ENCODE assay signal across 8 mouse cellular contexts in the genomic region with DNA sequence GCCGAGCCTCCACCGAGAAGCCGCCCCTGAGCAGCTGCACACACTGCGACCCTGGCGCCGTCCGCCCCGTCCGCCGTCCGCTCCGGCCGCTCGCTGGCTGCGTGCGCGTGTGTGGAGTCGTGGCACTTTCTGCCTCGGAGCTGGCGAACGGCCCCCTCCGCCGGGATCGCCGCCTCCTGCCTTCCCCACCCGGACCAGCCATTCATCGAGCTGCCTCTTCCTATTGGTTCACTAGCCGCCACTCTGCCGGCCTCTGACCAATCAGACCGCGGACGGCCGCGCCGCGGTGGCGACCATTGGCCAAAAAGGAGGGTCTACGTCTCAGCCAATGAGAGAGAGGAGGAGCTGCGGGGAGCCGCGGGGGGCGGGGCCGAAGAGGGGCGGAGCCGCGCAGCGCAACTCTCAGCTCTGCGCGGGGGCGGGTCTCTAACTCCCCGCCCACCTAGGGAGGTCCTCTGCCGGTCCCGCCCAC. TPM values are rescaled to one million over a fixed set of nuclear protein-coding genes. Genes with fewer than 3 reads are reported as not detected.
A peak's percentile ranks its signal among the peaks of the same experiment; 100 is the strongest.
DNase-seq lines count a peak whose midpoint lies in the region; ATAC-seq and TF ChIP-seq lines count a peak whose summit lies in the region.

A gene (minus strand): TSS at position 184 of the 472 bp plus-strand sequence.

- TF ChIP-seq CTCF in lung, postnatal 0 days (IDR thresholded peaks at IDR 0.05), result no peak; the same call in 1 of the 2 replicates

- H3K4me2 ChIP-seq in lung, postnatal 0 days (replicated peaks; ENCODE audit: low read depth, low read length), result peak within 1 kb of the TSS; percentile 65

- under 1% methylated on average over 52 of the region's 53 CpGs for WGBS in hindbrain, embryonic 10.5 days
- under 1% methylated on average over 28 of the region's 53 CpGs for WGBS in lung, postnatal 0 days

- peak; percentile 98 for ATAC-seq in frontal cortex, adult (ENCODE audit: low TSS enrichment)
- ATAC-seq in lung, postnatal 0 days, result peak; percentile 95

- H3K4me3 ChIP-seq in hindbrain, embryonic 10.5 days, result peak within 1 kb of the TSS; percentile 86
- peak within 1 kb of the TSS; percentile 96 for H3K4me3 ChIP-seq in lung, postnatal 0 days (ENCODE audit: low read depth, low read length)

- no peak for TF ChIP-seq EP300 in lung, postnatal 0 days (IDR thresholded peaks at IDR 0.05)

- H3K27ac ChIP-seq in hindbrain, embryonic 10.5 days, result peak within 1 kb of the TSS; percentile 94
- H3K27ac ChIP-seq in lung, postnatal 0 days (ENCODE audit: low read length), result peak within 1 kb of the TSS; percentile 98

- peaks cover 35% of the 10 kb centered on the region for H3K4me1 ChIP-seq in hindbrain, embryonic 10.5 days (replicated peaks)
- H3K4me1 ChIP-seq in lung, postnatal 0 days (ENCODE audit: insufficient read depth, low read depth, low read length), result peaks cover 6% of the 10 kb centered on the region; the same call in 1 of the 2 replicates

- H3K36me3 ChIP-seq in hindbrain, embryonic 10.5 days, result no peaks in the 10 kb centered on the region
- no peaks in the 10 kb centered on the region for H3K36me3 ChIP-seq in lung, postnatal 0 days (ENCODE audit: insufficient read depth, low read length)

- peak; percentile 98 for DNase-seq in MN1 (ENCODE audit: low spot score)
- peak; percentile 99 for DNase-seq in cerebellum, adult 9-10 months
- peak; percentile 100 for DNase-seq in hindbrain, embryonic 10.5 days (ENCODE audit: low spot score)
- DNase-seq in layer of hippocampus, adult 9-11 months, result peak; percentile 100
- DNase-seq in lung, postnatal 0 days (ENCODE audit: low spot score), result peak; percentile 99
- peak; percentile 96 for DNase-seq in ovary, postnatal 14 days (ENCODE audit: low spot score)
- DNase-seq in thymus, postnatal 14 days, result peak; percentile 98

- H3K9ac ChIP-seq in lung, postnatal 0 days (replicated peaks; ENCODE audit: low read depth), result peak within 1 kb of the TSS; percentile 84

- no peaks in the 10 kb centered on the region for H3K9me3 ChIP-seq in hindbrain, embryonic 10.5 days
- no peaks in the 10 kb centered on the region for H3K9me3 ChIP-seq in lung, postnatal 0 days (ENCODE audit: low read length)

- H3K27me3 ChIP-seq in hindbrain, embryonic 10.5 days (ENCODE audit: insufficient read depth, poor library complexity, severe bottlenecking), result no peaks in the 10 kb centered on the region
- no peaks in the 10 kb centered on the region for H3K27me3 ChIP-seq in lung, postnatal 0 days (replicated peaks; ENCODE audit: insufficient read depth, low read length)

RNA-seq across cellular contexts. Expression of the gene that starts here (rescaled TPM):
- polyA plus RNA-seq in hindbrain, embryonic 10.5 days (2016; fragmentation: Nextera tagmentation; extraction: Ambion mirVana), result 41.0 and 58.0 TPM in 2 replicates
- polyA plus RNA-seq in lung, postnatal 0 days (2015; fragmentation: Nextera tagmentation; extraction: Ambion mirVana), result 79.4 and 89.2 TPM in 2 replicates

Comparison
In these comparisons a context has a peak if more than half of its experiments do, and no peak if none do; other contexts are left out.
1. Peak in every context shown above with its lines: DNase-seq, ATAC-seq, H3K4me3 ChIP-seq and H3K27ac ChIP-seq.